Mouse (Mus musculus) macrophage (primary cell): ENCODE measurements around the gene Cop1. TPM values are rescaled to one million over a fixed set of nuclear protein-coding genes. Genes with fewer than 3 reads are reported as not detected.

Experiments
- H3K27ac ChIP-seq: fragments of 350-480 bp; formaldehyde crosslinking; 2 replicates; pipeline ENCODE4 v1.9.0; 2021
- H3K36me3 ChIP-seq: fragments of 350-480 bp; formaldehyde crosslinking; 2 replicates; pipeline ENCODE4 v1.9.0; 2021; ENCODE audit errors: inconsistent target
- H3K4me3 ChIP-seq: fragments of 350-480 bp; formaldehyde crosslinking; 2 replicates; pipeline ENCODE4 v1.9.0; 2021; ENCODE audit errors: inconsistent target
- H3K79me2 ChIP-seq: fragments of 350-480 bp; formaldehyde crosslinking; 2 replicates; pipeline ENCODE4 v1.9.0; 2021; ENCODE audit errors: inconsistent target
- WGBS: methylation state at CpG from one replicate; pipeline ENCODE4 v1.1.7; 2026; ENCODE audit warnings: inconsistent platforms; ENCODE audit not compliant: missing documents; 5-methylcytosine and 5-hydroxymethylcytosine counted together
- polyA plus RNA-seq: library from polyadenylated mRNA; stranded (reverse); fragments of 250-400 nt; gene quantifications from 3 replicates; pipeline ENCODE4 v1.2.4, GENCODE M21; 2018; ENCODE audit warnings: inconsistent platforms

Cop1 gene
- polyA plus RNA-seq, 1 experiment from 2014 or later: 135 TPM

DNA sequence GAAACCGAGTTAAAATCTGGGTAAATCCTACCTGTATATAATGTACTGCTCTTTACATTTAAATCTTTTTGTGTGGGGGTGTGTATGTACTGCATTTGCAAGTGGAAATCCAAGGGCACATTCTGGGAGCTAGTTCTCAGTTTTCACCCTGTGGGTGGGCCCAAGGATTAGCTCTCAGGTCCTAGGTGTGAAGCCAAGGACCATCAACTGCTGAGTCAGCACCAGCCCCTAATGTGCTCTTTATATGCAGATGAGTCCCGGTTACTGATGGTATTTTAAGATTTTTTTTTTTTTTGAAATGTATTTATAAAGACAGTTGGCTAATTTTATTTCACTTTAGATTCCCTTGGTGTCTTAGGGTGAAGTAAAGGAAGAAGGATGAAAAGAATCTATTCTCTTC lies 110.2 kb downstream of the Cop1 start:
- Histone ChIP-seq H3K36me3 (peaks cover 43% of the 10 kb centered on the region), H3K27ac (no peak overlapping the region), H3K79me2 (no peaks in the 10 kb centered on the region), H3K4me3 (no peak overlapping the region)
- WGBS: 100% methylated on average over 2 of the region's 2 CpGs

DNA sequence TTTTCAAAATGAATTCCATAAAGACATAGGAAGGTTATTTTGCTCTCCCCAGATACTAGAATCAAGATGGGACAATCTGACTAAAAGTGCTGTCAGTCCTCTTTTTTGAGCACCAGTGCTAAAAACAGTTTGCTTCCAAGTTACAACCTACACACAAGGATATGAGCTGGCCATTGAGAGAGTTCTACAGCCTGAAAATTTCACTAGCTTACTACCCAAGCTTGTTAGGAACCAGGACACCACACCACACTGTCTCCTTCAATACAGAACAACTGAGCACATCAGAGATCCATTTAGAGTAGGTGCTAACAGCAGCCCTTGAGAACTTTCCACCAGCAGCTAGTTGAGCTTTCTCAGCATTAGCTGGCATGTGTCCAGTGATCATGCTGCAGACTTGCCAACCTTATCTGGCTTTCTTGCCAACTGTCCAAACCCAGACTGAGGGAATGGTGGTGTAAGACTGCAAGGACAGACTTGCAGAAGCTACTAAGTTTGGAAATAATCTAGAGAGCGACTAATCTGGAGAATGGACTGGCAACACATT lies 123.0 kb downstream of the Cop1 start:
- no peak overlapping the region for H3K27ac ChIP-seq
- no peaks in the 10 kb centered on the region; the same call in 1 of the 2 replicates for H3K36me3 ChIP-seq
- no peak overlapping the region for H3K4me3 ChIP-seq
- no peaks in the 10 kb centered on the region for H3K79me2 ChIP-seq
- 100% methylated on average over 1 of the region's 1 CpGs for whole genome bisulfite sequencing

DNA sequence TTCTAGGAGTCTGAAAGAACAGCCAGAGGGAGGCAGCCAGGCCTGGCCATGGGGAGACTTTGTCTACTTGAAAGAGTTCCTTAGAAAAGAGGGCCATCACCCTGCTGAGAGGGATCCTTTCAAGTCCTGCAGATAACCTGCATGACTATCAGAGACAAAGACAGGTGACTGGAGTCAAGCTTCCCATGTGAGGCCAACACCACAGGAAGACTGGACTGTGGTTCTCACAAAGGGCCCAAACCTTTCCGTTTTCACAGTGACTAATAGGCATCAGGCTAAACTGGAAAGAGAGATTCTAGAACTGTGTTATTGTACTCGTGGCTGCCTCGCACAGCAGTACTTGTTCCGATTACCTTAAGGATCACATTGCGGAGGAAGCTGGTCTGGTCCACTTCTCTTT lies 126.6 kb downstream of the Cop1 start:
- no peaks in the 10 kb centered on the region for H3K36me3 ChIP-seq
- H3K79me2 ChIP-seq: no peaks in the 10 kb centered on the region
- 82% methylated on average over 5 of the region's 5 CpGs for WGBS
- H3K4me3 ChIP-seq: no peak overlapping the region
- H3K27ac ChIP-seq: no peak overlapping the region

DNA sequence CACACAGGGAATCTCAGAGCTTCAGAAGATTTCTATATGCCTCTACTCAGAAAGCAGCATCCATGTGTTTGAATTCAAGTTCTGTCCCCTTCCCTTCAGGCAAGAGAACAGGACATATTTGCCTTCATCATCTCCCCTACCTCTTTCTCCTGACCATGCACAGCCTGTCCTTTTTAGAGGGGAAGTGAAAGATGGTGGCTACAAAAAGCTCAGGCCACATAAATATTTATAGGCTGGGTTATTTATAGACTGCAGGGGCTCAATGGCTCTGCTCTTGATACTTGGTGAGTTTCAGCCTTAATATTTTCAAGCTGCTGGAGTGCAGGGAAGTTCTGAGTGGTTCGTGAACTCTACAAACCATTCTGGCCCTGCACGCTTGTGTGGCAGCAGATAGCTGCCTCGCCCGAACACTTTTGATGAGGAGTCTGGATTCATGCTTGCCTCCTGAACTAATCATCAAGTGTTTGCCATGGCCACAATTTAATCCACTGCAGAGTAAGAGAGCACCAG lies 139.8 kb downstream of the Cop1 start:
- Histone ChIP-seq H3K36me3 (no peaks in the 10 kb centered on the region), H3K27ac (no peak overlapping the region), H3K79me2 (no peaks in the 10 kb centered on the region), H3K4me3 (no peak overlapping the region)
- 79% methylated on average over 4 of the region's 4 CpGs for WGBS

DNA sequence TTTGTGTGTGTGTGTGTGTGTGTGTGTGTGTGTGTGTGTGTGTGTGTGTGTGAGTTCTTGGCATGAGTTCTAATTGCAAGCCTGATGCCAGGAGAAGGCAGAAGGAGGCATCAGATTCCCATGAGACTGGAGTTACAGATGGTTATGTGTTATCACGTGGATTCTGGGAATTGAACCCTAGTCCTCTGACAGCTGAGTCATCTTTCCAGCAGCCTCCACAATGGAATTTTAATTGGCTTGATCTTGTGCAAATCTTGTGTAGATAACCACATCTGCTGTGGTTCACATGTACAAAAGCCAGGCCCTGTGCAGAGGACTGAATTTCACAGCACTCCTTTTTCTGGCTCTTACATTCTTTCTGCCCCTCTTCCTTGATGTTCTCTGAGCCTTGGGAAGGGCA lies 150.1 kb downstream of the Cop1 start:
- Histone ChIP-seq H3K36me3 (no peaks in the 10 kb centered on the region), H3K4me3 (no peak overlapping the region), H3K79me2 (no peaks in the 10 kb centered on the region), H3K27ac (no peak overlapping the region)
- 100% methylated on average over 1 of the region's 1 CpGs for WGBS

DNA sequence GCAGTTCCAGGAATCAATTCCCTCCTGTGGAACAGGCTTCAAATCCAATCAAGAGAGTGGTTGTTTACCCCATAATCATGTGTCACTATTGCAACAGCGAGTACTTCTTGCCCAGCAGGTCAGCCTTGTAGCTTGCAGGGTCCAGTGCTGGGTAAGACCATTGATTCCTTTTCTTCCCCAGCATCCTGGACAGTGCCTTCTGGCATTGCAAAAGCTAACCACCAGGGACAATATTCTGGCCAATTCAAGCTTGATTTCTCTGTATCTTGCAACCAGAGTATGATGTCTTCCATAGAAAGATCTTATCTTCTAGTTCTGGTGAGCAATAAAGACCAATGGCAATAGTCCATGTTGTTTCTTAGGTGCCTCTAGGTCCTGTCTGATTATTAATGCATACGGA lies 150.8 kb downstream of the Cop1 start:
- H3K79me2 ChIP-seq: no peaks in the 10 kb centered on the region
- no peaks in the 10 kb centered on the region for H3K36me3 ChIP-seq
- H3K27ac ChIP-seq: no peak overlapping the region
- no peak overlapping the region for H3K4me3 ChIP-seq
- 66% methylated on average over 2 of the region's 2 CpGs for WGBS

DNA sequence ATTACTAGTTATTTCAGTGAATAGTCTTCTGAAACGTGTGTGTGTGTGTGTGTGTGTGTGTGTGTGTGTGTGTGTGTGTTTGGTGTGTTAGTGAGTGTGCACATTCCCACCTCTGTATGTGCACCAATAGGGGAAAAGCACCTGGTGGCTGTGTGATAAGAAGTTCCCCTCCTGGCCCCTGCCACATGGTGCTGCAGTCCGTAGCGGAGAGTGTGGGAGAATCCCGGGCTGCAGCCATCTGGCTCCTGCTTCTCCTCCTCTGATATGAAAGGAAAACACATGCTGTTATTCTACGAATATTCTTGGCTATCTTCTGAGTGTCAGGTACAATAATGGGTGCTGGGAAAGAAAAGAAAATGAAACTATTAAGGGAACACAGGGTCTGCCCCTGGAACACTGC lies 154.3 kb downstream of the Cop1 start:
- H3K27ac ChIP-seq: no peak overlapping the region
- H3K4me3 ChIP-seq: no peak overlapping the region
- no peaks in the 10 kb centered on the region for H3K36me3 ChIP-seq
- no peaks in the 10 kb centered on the region for H3K79me2 ChIP-seq
- 79% methylated on average over 4 of the region's 5 CpGs for WGBS

DNA sequence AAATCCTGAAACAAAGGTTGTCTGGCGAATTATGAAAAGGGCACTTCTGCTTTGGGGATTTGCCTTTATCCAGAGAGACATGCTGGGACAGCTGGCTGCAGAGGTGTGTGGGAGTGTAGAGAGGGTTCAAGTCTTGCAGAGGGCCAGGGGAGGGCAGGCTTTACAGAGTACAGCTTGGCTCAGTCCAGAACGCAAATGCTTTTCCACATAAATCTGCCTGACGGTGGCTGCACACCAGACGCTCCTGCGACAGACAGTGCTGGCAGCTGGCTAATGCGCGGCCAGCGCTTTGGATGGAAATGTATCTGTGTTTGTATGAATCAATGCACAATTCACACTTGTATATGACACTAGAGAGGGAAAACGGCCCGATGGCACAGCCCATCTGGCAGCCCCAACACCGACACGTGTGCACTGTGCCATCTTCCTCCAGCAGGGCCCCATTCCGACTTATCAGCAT lies 156.5 kb downstream of the Cop1 start:
- H3K36me3 ChIP-seq: no peaks in the 10 kb centered on the region
- 92% methylated on average over 13 of the region's 13 CpGs for WGBS
- H3K79me2 ChIP-seq: no peaks in the 10 kb centered on the region
- H3K27ac ChIP-seq: no peak overlapping the region
- H3K4me3 ChIP-seq: no peak overlapping the region

DNA sequence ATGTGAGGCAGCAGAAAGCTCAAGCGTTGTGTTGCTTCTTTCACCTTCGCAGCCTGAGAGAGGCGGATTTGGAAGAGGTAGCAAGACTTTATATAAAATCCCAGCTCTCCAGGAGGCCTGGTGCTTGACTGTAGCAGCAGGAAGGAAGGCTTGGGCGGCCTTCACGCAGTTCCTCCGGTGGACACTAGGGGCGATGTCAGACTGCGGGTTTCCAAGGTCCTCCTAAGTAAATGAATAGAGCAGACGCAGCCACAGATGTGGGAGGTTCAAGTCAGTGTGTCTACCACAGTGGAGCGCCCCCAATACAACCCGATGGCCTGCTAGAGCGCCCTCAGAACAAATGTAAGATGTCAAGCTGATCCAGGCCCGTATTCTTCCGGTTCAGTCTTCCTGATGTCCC lies 157.9 kb downstream of the Cop1 start:
- Histone ChIP-seq H3K4me3 (no peak overlapping the region), H3K36me3 (no peaks in the 10 kb centered on the region), H3K27ac (no peak overlapping the region), H3K79me2 (no peaks in the 10 kb centered on the region)
- WGBS: 28% methylated on average over 14 of the region's 14 CpGs

DNA sequence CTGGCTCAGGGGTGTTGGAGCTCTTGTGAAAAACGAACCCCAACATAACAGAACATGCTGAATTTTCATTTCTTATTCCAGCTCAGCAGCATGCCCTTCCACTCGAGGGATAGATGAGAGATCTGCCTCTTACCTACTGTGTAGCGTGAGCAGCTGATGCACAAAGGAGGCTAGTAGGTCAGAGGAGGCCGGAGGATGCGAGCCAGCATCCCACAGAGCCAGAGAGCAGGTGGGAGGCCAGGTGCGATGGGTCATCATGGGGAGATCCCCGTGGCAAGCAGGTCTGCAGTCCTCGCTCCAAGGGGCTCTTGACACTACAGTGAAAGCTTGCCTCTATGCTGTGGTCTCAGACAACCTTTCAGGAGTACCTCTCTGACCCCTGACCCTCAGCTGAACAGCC lies 160.5 kb downstream of the Cop1 start:
- 91% methylated on average over 8 of the region's 8 CpGs for WGBS
- no peaks in the 10 kb centered on the region for H3K79me2 ChIP-seq
- no peak overlapping the region for H3K4me3 ChIP-seq
- no peak overlapping the region for H3K27ac ChIP-seq
- H3K36me3 ChIP-seq: no peaks in the 10 kb centered on the region

DNA sequence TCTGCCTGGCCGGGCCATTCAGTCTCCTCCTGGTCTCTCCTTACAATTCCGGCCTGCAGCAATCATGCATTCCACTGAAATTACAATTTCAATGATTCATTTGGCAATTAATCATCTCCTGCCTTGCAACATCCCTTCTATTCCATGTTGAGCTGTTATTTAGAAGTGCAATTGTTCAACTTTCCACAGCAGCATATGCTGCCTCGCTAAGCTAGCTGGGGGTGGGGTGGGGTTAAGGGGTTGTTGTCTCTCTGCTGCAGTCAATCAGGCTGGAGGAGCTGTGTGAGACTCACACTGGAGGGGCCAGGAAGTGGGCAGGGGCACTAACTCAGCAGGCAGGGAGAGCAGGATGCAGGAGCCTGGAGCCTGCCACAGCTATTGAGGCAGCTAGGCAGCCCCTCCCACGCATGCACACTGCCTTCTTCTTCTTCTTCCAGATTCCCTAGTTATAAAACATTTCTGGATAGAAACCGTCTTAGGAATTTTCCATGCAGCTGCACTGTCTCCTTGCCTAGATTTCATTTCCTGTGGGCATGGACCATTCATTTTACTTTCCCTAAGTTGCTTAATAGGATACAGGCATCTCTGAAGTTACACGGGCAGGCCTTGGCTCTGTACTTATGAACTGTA lies 161.1 kb downstream of the Cop1 start:
- Histone ChIP-seq H3K79me2 (no peaks in the 10 kb centered on the region), H3K4me3 (no peak overlapping the region), H3K27ac (no peak overlapping the region), H3K36me3 (no peaks in the 10 kb centered on the region)
- 60% methylated on average over 6 of the region's 6 CpGs for WGBS

DNA sequence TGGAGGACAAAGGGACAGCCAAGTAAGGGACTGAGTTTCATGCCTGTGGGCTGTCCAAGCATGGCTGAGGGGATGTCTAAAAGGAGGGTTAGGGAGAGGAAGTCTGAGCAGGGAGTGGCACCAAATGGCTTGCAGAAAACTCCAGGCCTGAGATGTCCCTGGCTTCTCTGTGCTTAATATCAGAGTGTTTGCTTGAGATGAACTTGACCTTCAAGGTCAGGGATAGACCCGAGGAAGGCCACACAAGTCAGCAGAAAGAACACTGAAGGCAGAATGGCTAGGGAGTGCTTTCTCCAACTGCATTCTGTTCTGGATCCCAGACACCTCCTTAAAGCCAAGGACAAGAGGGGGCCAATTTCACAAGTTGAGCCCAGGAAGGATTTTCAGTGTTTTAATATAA lies 161.8 kb downstream of the Cop1 start:
- WGBS: no CpG with 5 or more reads among the region's 1 CpGs

DNA sequence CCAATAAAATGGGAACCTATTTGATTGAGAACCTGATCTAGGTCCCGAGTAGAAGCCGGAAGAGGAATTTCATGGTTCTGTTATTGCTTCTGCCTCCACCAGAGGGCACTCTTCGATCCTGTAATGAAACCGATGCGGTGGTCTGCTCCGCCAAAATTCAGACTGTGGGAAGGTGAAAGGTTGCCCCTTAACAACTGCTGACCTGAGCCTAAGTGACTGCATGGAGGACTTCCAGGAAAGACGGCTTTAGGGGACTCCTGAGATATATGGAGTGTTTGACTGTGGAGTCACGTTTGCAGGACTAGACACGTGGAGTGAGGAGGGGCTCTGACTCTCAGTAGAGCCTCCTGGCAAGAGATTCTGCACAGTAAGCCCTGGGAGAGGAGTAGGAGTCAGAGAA lies 164.4 kb downstream of the Cop1 start:
- no peaks in the 10 kb centered on the region for H3K36me3 ChIP-seq
- H3K79me2 ChIP-seq: no peaks in the 10 kb centered on the region
- H3K27ac ChIP-seq: no peak overlapping the region
- no peak overlapping the region for H3K4me3 ChIP-seq
- 16% methylated on average over 9 of the region's 9 CpGs for WGBS

More for the DNA sequence above, 161.8 kb downstream of the Cop1 start:
- Histone ChIP-seq H3K79me2 (no peaks in the 10 kb centered on the region), H3K27ac (no peak overlapping the region), H3K4me3 (no peak overlapping the region), H3K36me3 (no peaks in the 10 kb centered on the region)
